Mouse (Mus musculus): ENCODE measurements around the gene Cherp. TPM values are rescaled to one million over a fixed set of nuclear protein-coding genes. Genes with fewer than 3 reads are reported as not detected.

Gene Cherp
- total RNA-seq, 2 experiments from 2014 or later = 19.7 to 26.1 TPM

DNA sequence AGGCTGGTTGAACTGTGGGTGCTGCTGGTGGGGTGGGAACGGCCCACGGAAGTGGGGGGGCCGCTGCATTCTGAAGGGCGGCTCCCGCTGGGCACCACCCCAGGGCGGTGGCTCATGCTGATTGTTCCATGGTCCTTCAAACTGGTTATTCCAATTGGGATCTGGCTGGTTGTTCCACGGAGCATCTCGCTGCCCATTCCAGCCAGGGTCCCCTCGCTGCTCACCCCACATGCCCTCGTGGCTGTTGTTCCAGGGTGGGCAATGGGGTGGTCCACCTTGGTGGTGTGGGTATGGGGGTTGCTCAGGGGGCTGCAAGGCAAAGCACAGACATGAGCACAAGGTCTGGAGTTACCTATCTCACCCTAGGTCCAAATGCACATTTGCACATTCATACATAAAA, 10.8 kb downstream of the Cherp start:
- intact Hi-C loops (cut with DNase I) = no loop called here
- no peak for TF ChIP-seq CTCF (IDR thresholded peaks at IDR 0.05)
- DNase-seq = no peak
- H3K27ac ChIP-seq = no peak overlapping the region
- no peak overlapping the region for H3K4me3 ChIP-seq

DNA sequence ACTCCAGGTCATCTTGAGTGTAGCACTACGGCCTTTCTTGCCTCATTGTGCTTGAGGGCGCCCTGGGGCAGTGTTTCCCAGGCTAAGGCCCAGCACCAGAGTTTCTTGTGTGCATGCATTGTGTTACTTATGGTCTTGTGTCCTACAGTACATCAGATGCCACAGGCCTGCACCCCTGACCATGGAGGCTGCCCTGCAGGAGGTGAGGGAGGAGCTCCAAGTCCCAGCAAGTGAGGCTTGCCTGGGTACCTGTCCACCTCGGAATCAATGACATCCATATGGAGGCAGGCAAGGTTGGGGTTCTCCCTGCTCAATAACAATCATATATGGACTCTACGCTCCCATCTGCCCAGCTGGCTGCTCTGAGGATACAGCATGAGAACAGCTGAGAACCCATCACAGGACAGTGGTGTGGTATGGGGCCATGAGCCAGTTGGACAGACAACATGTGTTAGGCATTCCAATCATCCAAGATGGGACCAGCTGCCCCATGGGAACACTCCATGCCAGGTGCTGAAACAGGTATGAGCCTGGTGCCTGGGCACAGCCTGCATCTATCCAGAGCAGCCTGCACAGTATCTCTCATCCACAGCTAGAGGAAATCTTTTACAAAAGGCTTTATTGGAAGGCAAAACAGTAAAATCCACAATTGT, 15.0 kb downstream of the Cherp start:
- DNase-seq = no peak
- no peak for TF ChIP-seq CTCF (IDR thresholded peaks at IDR 0.05)
- Histone ChIP-seq H3K4me3 (no peak overlapping the region), H3K27ac (no peak overlapping the region)
- intact Hi-C loops (cut with DNase I) = no loop called here

DNA sequence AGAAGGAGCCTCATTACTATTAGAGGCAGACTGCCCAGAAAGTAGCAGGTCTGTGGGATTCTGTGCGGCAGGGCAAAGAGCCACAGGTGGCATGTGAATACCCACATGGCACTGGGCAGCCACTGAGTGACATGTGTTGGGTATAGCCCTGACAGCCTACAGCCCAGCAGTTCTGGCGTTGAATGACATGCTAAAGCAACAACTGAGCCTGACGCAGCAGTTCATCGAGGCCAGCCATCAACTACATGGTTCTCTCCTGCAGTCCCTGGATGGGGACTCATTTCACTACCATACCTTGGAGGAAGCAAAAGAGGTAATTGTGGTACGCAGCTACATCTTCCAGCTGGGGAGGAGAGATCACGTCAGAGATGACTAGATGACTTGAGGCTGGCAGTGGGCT, 16.6 kb downstream of the Cherp start:
- intact Hi-C loops (cut with DNase I) = no loop called here
- H3K4me3 ChIP-seq = no peak overlapping the region
- TF ChIP-seq CTCF (IDR thresholded peaks at IDR 0.05) = no peak
- DNase-seq = no peak
- no peak overlapping the region for H3K27ac ChIP-seq

DNA sequence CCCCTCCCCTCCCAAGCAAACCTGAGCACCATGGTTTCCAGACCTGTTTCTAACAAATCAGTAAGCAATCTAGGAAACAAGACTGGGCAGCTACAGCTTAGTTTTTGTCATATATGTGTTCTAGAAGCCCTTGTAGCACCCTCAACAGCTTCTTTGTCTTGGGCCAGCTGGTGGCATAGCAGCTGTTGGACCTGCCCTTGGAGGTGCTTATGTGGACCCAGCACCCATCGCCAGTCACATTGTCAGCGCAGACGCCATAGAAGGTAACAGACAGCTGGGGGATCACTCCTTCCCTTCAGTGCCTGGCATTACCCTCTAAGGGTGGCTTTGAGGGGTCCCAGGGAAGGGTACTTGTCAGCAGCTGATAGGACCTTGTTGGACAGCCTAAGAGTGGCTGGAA, 17.2 kb downstream of the Cherp start:
- no peak for TF ChIP-seq CTCF (IDR thresholded peaks at IDR 0.05)
- no peak overlapping the region for H3K27ac ChIP-seq
- no peak overlapping the region for H3K4me3 ChIP-seq
- no peak for DNase-seq
- intact Hi-C loops (cut with DNase I) = no loop called here

DNA sequence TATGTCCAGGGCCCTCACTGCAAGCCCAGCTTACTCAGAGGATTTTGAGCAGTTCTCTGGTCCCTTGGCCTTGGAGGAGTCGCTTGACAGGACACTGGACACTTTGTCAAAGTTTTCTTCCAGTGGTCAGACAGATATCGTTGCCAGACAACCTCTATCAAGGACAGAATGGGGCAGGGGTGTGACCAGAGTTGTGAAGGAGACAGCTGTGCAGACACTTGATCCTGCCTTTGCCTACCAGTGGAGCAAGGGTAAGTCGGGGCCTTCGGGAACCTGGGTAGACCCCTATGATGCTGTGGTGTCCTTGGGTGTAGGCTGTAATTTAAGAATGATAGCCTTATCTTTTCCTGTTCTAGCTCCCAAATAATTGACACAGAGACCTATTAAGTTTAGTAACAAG, 19.7 kb downstream of the Cherp start:
- H3K27ac ChIP-seq = no peak overlapping the region
- no peak for DNase-seq
- no peak for TF ChIP-seq CTCF (IDR thresholded peaks at IDR 0.05)
- H3K4me3 ChIP-seq = no peak overlapping the region
- intact Hi-C loops (cut with DNase I) = no loop called here

DNA sequence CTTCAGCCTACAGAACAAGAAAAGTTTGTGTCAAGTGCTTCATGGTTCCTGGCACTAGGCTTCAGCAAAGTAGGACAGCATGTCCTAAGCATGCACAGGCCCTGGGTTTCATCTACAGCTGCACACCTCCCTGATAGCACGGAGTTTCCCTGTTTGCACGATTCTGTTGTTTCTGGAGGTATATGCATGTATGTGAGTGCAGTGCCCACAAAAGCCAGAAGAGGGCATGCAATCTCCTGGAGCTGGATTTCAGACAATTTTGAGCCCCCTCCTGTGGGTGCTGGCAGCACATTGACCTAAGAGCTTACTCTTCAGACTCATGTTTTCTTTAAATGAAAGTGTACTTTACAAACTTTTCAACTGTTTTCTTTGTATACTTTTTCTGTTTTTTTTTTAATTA, 21.1 kb downstream of the Cherp start:
- TF ChIP-seq CTCF (IDR thresholded peaks at IDR 0.05) = no peak; the same call in 1 of the 2 replicates
- intact Hi-C loops (cut with DNase I) = no loop called here
- no peak overlapping the region for H3K4me3 ChIP-seq
- no peak for DNase-seq
- no peak overlapping the region for H3K27ac ChIP-seq

DNA sequence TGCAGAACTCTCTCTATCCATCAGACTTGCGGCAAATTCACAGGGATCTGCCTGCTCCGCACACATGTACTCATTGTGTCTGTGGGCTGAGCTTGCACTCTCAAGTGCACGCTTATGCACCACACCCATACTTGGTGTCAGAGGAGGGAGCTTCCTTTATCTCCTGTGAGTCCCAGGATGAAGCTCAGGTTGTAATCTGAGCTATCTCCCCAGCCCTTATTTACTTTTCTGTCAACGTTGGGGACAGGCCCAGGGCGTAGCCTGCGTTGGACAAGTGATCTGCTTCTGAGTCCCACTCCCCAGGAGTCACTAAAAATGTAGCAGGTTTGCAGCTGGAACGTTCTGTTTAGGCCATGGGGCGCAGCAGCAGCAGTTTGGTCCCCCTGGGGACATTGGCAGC, 23.5 kb downstream of the Cherp start:
- no peak overlapping the region for H3K4me3 ChIP-seq
- TF ChIP-seq CTCF (IDR thresholded peaks at IDR 0.05) = no peak
- intact Hi-C loops (cut with DNase I) = no loop called here
- H3K27ac ChIP-seq = no peak overlapping the region
- DNase-seq = no peak

DNA sequence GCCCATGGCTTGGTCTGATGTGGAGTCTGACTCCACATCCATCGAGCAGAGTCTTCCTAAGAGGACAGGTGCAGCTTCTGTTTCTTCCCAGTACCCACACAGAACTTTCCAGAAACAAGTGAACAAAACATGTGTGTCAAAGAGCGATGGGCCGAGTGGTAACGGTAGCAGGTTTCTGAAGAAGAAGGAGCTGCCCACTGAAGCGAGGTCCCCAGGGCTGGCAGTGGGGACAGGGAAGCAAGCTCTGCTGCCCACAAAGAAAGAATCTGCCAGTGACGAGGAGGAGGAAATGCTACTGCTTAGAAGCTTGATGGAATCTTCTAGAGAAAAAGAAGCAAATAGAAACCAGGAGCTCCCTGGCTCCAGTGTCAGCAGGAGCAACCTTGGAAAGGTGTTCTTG, 30.0 kb downstream of the Cherp start:
- intact Hi-C loops (cut with DNase I) = loop anchor here (2.0 kb wide), 1 partner anchor 26 kb away; no protein-coding TSS in a partner anchor
- no peak for TF ChIP-seq CTCF (IDR thresholded peaks at IDR 0.05)
- DNase-seq = no peak
- Histone ChIP-seq H3K27ac (no peak overlapping the region), H3K4me3 (no peak overlapping the region)

DNA sequence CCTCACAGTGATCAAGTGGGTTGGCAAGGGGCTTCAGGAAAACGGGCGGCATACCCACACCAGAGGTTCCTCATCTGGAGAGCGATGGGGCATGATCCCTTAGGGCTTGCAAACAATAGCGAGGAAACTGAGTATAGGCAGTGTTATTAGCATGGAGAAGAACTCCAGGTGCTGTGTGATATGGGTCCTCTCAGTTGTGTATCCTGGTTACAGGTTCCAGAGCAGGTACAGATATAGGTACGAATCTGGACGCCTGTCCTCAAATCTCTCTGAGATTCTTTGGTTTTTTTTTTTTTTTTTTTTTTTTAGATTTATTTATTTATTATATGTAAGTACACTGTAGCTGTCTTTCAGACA, 31.1 kb downstream of the Cherp start:
- intact Hi-C loops (cut with DNase I) = loop anchor here (2.0 kb wide), 1 partner anchor 27 kb away; no protein-coding TSS in a partner anchor
- H3K27ac ChIP-seq = peak overlapping the region; percentile 90
- TF ChIP-seq CTCF (IDR thresholded peaks at IDR 0.05) = no peak

DNA sequence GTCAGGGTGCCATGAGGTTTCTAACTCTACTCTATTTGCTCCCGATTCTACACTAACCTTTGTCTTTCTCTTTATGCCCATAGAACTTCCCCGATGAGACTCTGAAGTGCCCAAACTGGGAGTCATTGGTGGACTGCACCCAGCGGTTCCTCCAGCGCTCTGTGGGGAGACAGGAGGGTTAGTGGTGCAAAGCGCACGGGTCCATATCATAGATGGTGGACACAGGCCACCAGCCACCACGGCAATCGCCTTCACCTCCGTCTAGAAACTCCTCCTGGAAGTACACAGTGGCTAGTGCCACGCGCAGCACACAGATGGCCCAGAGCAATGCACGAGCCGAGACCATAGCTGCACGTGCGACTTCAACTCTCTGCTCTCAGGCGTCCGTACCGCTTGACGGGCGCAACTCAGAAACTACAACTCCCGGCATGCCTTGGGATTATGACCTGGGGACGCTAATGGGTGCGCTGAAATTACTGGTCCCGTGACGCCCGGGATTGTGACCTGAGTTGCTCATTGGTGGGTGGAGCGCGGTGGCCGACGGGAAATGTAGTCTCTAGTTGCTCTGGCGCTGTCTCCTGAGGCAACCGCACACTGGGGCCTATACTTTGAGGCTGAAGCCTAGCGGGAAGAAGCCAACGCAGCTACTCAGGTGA, 31.6 kb downstream of the Cherp start, which contains the start of the genes Calr3 and 1700030K09Rik:
Gene Calr3 (minus strand): TSS at position 533 of the 656 bp plus-strand sequence.
Gene 1700030K09Rik (plus strand): TSS at position 543 of the 656 bp plus-strand sequence.
- H3K4me3 ChIP-seq = peak within 1 kb of the TSS; percentile 76
- peak within 1 kb of the TSS; percentile 90 for H3K27ac ChIP-seq
- DNase-seq = peak; percentile 99
- no peak for TF ChIP-seq CTCF (IDR thresholded peaks at IDR 0.05)
- intact Hi-C loops (cut with DNase I) = no loop called here

More for the DNA sequence above, 31.1 kb downstream of the Cherp start:
- no peak for DNase-seq
- H3K4me3 ChIP-seq = peak overlapping the region; percentile 76

DNA sequence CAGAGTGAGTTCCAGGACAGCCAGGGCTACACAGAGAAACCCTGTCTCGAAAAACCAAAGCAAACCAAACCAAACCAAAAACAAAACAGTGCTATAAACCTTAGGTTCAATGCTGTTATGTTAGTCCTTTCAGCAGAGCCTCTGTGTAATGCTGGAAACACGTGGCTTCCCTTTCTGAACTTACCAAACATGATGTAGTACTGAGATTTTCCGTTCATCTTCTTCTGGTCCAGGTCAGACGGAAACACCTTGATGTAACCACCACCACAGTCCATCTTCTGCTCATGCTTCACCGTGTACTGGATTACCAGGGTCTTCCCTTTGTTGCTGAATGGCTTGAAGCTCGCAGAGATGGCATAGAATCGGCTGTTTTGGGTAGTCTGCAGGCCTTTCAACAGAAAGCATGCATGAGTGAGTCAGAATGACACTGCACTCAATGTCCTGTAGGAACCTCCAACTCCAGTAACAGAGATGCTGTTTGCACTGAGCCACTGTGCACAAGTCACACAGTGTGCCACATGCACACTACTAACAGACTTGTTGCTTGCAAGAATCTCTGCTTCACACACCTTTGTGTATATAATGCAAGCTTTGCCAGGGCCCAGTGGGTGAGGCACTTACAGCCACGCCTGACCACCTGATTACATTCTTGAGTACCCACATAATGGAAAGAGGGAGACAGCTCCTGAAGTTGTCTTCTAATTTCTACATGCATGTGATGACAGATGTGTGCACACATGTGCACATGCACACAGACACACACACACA, 36.6 kb downstream of the Cherp start:
- Histone ChIP-seq H3K27ac (no peak overlapping the region), H3K4me3 (no peak overlapping the region)
- DNase-seq = no peak
- intact Hi-C loops (cut with DNase I) = no loop called here
- no peak for TF ChIP-seq CTCF (IDR thresholded peaks at IDR 0.05)

DNA sequence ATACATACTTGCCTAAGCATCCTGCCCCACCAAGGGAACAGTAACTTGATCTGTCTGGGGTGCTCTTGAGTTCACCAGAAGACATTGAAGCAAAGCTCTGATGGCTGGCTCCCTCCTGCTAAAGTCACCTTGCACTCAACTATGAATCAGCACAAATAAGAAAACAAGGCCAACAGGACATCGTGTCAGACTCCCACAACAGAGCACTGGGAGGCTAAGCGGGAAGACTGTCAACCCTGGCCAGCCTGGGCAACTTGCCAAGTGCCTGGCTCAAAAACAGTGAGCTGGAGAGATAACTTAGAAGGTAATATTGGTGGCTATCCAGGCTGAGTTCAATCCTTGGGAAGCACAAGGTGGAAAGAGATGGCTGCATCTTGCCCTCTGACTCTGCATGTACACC, 40.1 kb downstream of the Cherp start:
- peak; percentile 64 for DNase-seq
- Histone ChIP-seq H3K27ac (no peak overlapping the region), H3K4me3 (no peak overlapping the region)
- no peak for TF ChIP-seq CTCF (IDR thresholded peaks at IDR 0.05)
- intact Hi-C loops (cut with DNase I) = no loop called here

DNA sequence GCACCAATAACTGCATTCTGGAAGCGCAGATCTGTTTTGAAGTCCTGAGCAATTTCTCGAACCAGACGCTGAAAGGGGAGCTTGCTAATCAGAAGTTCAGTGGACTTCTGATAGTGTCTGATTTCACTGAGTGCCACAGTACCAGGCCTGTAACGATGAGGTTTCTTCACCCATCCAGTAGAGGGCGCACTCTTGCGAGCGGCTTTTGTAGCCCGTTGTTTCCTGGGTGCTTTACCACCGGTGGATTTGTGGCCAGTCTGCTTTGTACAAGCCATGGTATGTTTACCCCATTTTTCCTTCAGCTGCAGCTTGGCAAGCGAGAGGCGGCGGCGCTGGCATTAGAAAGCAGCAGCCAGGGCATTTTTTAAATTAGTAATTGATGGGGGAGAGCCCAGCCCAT, 45.4 kb downstream of the Cherp start:
- H3K27ac ChIP-seq = no peak overlapping the region
- DNase-seq = peak; percentile 56
- intact Hi-C loops (cut with DNase I) = no loop called here
- no peak overlapping the region for H3K4me3 ChIP-seq
- TF ChIP-seq CTCF (IDR thresholded peaks at IDR 0.05) = peak; percentile 73
